Mouse (Mus musculus) thymus, adult 2 months (tissue): ENCODE measurements around the gene Sox14.

Source experiments
- CTCF ChIP-seq: fragments of 200-500 bp; IDR thresholded peaks from 2 replicates; pipeline ENCODE4 v1.5.1; 2012; ENCODE audit warnings: mild to moderate bottlenecking, control low read depth, low read length, moderate library complexity, borderline replicate concordance; ENCODE audit not compliant: control insufficient read depth, poor library complexity, insufficient read depth; ENCODE audit errors: extremely low read depth
- POLR2A ChIP-seq: fragments of 200-500 bp; IDR thresholded peaks from 2 replicates; pipeline ENCODE4 v1.6.1; 2012; ENCODE audit warnings: mild to moderate bottlenecking, low read length, control low read depth, moderate library complexity; ENCODE audit not compliant: control insufficient read depth, poor library complexity, insufficient read depth; ENCODE audit errors: extremely low read depth

DNA sequence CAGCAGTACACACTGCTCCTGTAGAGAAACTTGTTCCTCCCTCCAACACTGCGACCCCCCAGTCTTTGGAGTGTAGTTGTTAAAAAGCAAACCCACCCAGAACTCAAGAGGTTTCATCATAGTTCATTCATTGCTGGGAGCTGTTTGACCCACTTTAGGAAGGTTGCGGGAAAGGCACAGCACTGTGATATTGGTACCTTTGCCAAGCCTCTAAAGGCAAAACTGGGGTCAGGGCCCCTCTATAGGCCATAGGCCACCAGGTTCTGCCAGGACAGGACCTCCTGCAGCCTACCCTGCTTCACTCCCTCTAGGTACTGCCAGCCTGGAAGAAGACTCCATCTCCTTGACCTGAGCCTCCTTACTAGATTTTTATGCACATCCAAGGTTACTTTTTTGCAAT lies 2.2 kb downstream of the Sox14 start:
- TF ChIP-seq CTCF (no peak), POLR2A (no peak)
